Mouse (Mus musculus): ENCODE results near the gene Ang2. TPM values are rescaled to one million over a fixed set of nuclear protein-coding genes. Genes with fewer than 3 reads are reported as not detected.

Gene Ang2
- polyA plus RNA-seq, 1 experiment from 2014 or later, result not detected

- H3K36me3 ChIP-seq (ENCODE audit: control insufficient read depth, insufficient read depth, low read length), result no peaks in the 10 kb centered on the region
- H3K9ac ChIP-seq (ENCODE audit: low read depth, low read length), result no peak overlapping the region
- no peak overlapping the region for H3K4me3 ChIP-seq (ENCODE audit: low read depth, low read length)
- no peak for ATAC-seq (replicated peaks; ENCODE audit: insufficient number of reproducible peaks, low FRiP score, low TSS enrichment)
- H3K4me1 ChIP-seq (ENCODE audit: control insufficient read depth, insufficient read depth, low read length), result 0 out of 2 replicates have a peak, but pooled peaks cover 4% of the 10 kb centered on the region
- H3K27me3 ChIP-seq (ENCODE audit: control insufficient read depth, insufficient read depth, low read length), result no peaks in the 10 kb centered on the region
- no peak overlapping the region for H3K27ac ChIP-seq (ENCODE audit: low read depth, low read length)
- WGBS (ENCODE audit: insufficient replicate concordance), result 80% methylated on average over 6 of the region's 6 CpGs
- H3K9me3 ChIP-seq (replicated peaks; ENCODE audit: control insufficient read depth, low read length), result no peaks in the 10 kb centered on the region
- H3K4me2 ChIP-seq, result no peak overlapping the region
Observed at GRCm38 (mm10) chr14:51145521-51145920, 53.4 kb downstream of the Ang2 start.

Other genes with a start within 250 kb of the Ang2 start
- gene Pnp2, start 243.2 kb downstream of the Ang2 start, polyA plus RNA-seq (2014; fragmentation: Nextera tagmentation; extraction: Ambion mirVana), result 0.47 and 0.61 TPM in 2 replicates
- 0.23 and 0.24 TPM in 2 replicates for gene Rnase10, start 191.4 kb downstream of the Ang2 start, polyA plus RNA-seq (2014; fragmentation: Nextera tagmentation; extraction: Ambion mirVana)
- gene Rnase9, start 157.3 kb downstream of the Ang2 start, polyA plus RNA-seq (2014; fragmentation: Nextera tagmentation; extraction: Ambion mirVana), result not detected in 2 replicates
- not detected in 2 replicates for gene Rnase11, start 149.0 kb downstream of the Ang2 start, polyA plus RNA-seq (2014; fragmentation: Nextera tagmentation; extraction: Ambion mirVana)
- 0.46 TPM in 1 of 2 replicates, not detected in the other for gene Rnase12, start 141.5 kb downstream of the Ang2 start, polyA plus RNA-seq (2014; fragmentation: Nextera tagmentation; extraction: Ambion mirVana)
- gene Olfr750, start 124.7 kb downstream of the Ang2 start, polyA plus RNA-seq (2014; fragmentation: Nextera tagmentation; extraction: Ambion mirVana), result not detected in 2 replicates
- gene Rnase4, start 108.1 kb downstream of the Ang2 start, polyA plus RNA-seq (2014; fragmentation: Nextera tagmentation; extraction: Ambion mirVana), result 11.5 and 12.6 TPM in 2 replicates
- 2.1 and 2.8 TPM in 2 replicates for gene Ang, start 108.0 kb downstream of the Ang2 start, polyA plus RNA-seq (2014; fragmentation: Nextera tagmentation; extraction: Ambion mirVana)
- gene Eddm3b, start 84.7 kb downstream of the Ang2 start, polyA plus RNA-seq (2014; fragmentation: Nextera tagmentation; extraction: Ambion mirVana), result not detected in 2 replicates
- gene Rnase6, start 75.2 kb downstream of the Ang2 start, polyA plus RNA-seq (2014; fragmentation: Nextera tagmentation; extraction: Ambion mirVana), result not detected in 2 replicates
- gene Rnase1, start 52.4 kb downstream of the Ang2 start, polyA plus RNA-seq (2014; fragmentation: Nextera tagmentation; extraction: Ambion mirVana), result not detected in 2 replicates
- gene Rnase2b, start 36.9 kb downstream of the Ang2 start, polyA plus RNA-seq (2014; fragmentation: Nextera tagmentation; extraction: Ambion mirVana), result not detected in 2 replicates
- gene Ear14, start 4.2 kb upstream of the Ang2 start, polyA plus RNA-seq (2014; fragmentation: Nextera tagmentation; extraction: Ambion mirVana), result not detected in 2 replicates
- not detected in 2 replicates for gene Rnase2a, start 57.0 kb upstream of the Ang2 start, polyA plus RNA-seq (2014; fragmentation: Nextera tagmentation; extraction: Ambion mirVana)
- gene Gm7247, start 162.6 kb upstream of the Ang2 start, polyA plus RNA-seq (2014; fragmentation: Nextera tagmentation; extraction: Ambion mirVana), result not detected in 2 replicates
- gene Vmn2r88, start 211.7 kb upstream of the Ang2 start, polyA plus RNA-seq (2014; fragmentation: Nextera tagmentation; extraction: Ambion mirVana), result not detected in 2 replicates

Data from heart, embryonic 11.5 days (tissue).